Mouse (Mus musculus) gastrocnemius, postnatal 36 days (tissue): ENCODE measurements around the gene Ms4a3. TPM values are rescaled to one million over a fixed set of nuclear protein-coding genes. Genes with fewer than 3 reads are reported as not detected.
A peak's percentile ranks its signal among the peaks of the same experiment; 100 is the strongest.

Experiments
- DNase-seq, 2 experiments: peaks; one replicate each; pipeline ENCODE4 v3.0.0; 2022
- intact Hi-C: fragments of 180-260 bp; cut with DNase I; formaldehyde crosslinking; loops from one replicate; pipeline ENCODE4 v1.15.1; 2025
- long read RNA-seq, 2 experiments: library from polyadenylated mRNA; stranded (forward); transcript quantifications; one replicate each; pipeline ENCODE4 v2.0.0; 2021
- total RNA-seq, 2 experiments: library from RNA; stranded (reverse); gene quantifications; 2 replicates each; pipeline ENCODE4 v1.2.3; 2021

Gene Ms4a3
- not detected for total RNA-seq
- long read RNA-seq, experiment 1: 0 reads
- long read RNA-seq, experiment 2: 0 reads

GRCm38 (mm10) chr19:11640732-11641131, at the start of gene Ms4a3:
TSS of gene Ms4a3 (minus strand) at chr19:11640851.
- DNase-seq: no peak
- intact Hi-C loops: no loop called here

- intact Hi-C loops: no loop called here
- no peak for DNase-seq
Measured at GRCm38 (mm10) chr19:11661562-11661961, 20.9 kb upstream of the Ms4a3 start.

- intact Hi-C loops: no loop called here
Measured at GRCm38 (mm10) chr19:11660459-11660858, 19.8 kb upstream of the Ms4a3 start, which contains the start of gene Oosp2. TSS of gene Oosp2 (minus strand) at chr19:11660559.

GRCm38 (mm10) chr19:11659142-11659541, 18.5 kb upstream of the Ms4a3 start:
- no peak for DNase-seq
- intact Hi-C loops: no loop called here

More at GRCm38 (mm10) chr19:11660459-11660858, 19.8 kb upstream of the Ms4a3 start, which contains the start of gene Oosp2:
- no peak for DNase-seq

GRCm38 (mm10) chr19:11649564-11649963, 8.9 kb upstream of the Ms4a3 start:
- intact Hi-C loops: no loop called here
- DNase-seq: no peak

GRCm38 (mm10) chr19:11646166-11646565, 5.5 kb upstream of the Ms4a3 start:
- intact Hi-C loops: no loop called here
- no peak for DNase-seq

GRCm38 (mm10) chr19:11639038-11639437, 1.6 kb downstream of the Ms4a3 start:
- no peak for DNase-seq
- intact Hi-C loops: no loop called here

GRCm38 (mm10) chr19:11635572-11635971, 5.1 kb downstream of the Ms4a3 start:
- DNase-seq: no peak

GRCm38 (mm10) chr19:11634330-11634729, 6.3 kb downstream of the Ms4a3 start:
- no peak for DNase-seq
- intact Hi-C loops: no loop called here

More at GRCm38 (mm10) chr19:11635572-11635971, 5.1 kb downstream of the Ms4a3 start:
- intact Hi-C loops: no loop called here

GRCm38 (mm10) chr19:11633732-11634131, 6.9 kb downstream of the Ms4a3 start:
- intact Hi-C loops: no loop called here
- DNase-seq: no peak

GRCm38 (mm10) chr19:11625231-11625630, 15.4 kb downstream of the Ms4a3 start:
- DNase-seq: no peak
- intact Hi-C loops: no loop called here

- no peak for DNase-seq
- intact Hi-C loops: no loop called here
Measured at GRCm38 (mm10) chr19:11624800-11625199, 15.9 kb downstream of the Ms4a3 start.

- intact Hi-C loops: no loop called here
- DNase-seq: no peak
Measured at GRCm38 (mm10) chr19:11623551-11623950, 17.1 kb downstream of the Ms4a3 start, which contains the start of gene Ms4a2. TSS of gene Ms4a2 (minus strand) at chr19:11623719.

GRCm38 (mm10) chr19:11617983-11618382, 22.7 kb downstream of the Ms4a3 start:
- intact Hi-C loops: no loop called here
- DNase-seq: no peak

GRCm38 (mm10) chr19:11614805-11615204, 25.8 kb downstream of the Ms4a3 start:
- DNase-seq: no peak
- intact Hi-C loops: no loop called here

GRCm38 (mm10) chr19:11613776-11614443, 26.7 kb downstream of the Ms4a3 start:
- no peak for DNase-seq
- intact Hi-C loops: no loop called here

- no peak for DNase-seq
- intact Hi-C loops: no loop called here
Measured at GRCm38 (mm10) chr19:11613084-11613483, 27.6 kb downstream of the Ms4a3 start.

- intact Hi-C loops: no loop called here
- no peak for DNase-seq
Measured at GRCm38 (mm10) chr19:11612293-11612692, 28.4 kb downstream of the Ms4a3 start.

GRCm38 (mm10) chr19:11611541-11611945, 29.1 kb downstream of the Ms4a3 start:
- DNase-seq: no peak
- intact Hi-C loops: no loop called here

GRCm38 (mm10) chr19:11608172-11608571, 32.5 kb downstream of the Ms4a3 start:
- intact Hi-C loops: loop anchor here (10.0 kb wide), 1 partner anchor 253 kb away; no protein-coding TSS in a partner anchor
- DNase-seq: peak in 1 of 2 experiments; percentile 8

GRCm38 (mm10) chr19:11604603-11605002, 36.0 kb downstream of the Ms4a3 start, which contains the start of gene Ms4a6d:
TSS of gene Ms4a6d (minus strand) at chr19:11604849.
- DNase-seq: no peak
- intact Hi-C loops: loop anchor here (10.0 kb wide), 1 partner anchor 250 kb away; no protein-coding TSS in a partner anchor

GRCm38 (mm10) chr19:11602026-11602425, 38.6 kb downstream of the Ms4a3 start:
- DNase-seq: peak in 1 of 2 experiments; percentile 8
- intact Hi-C loops: loop anchor here (10.0 kb wide), 1 partner anchor 247 kb away; no protein-coding TSS in a partner anchor
